Mouse (Mus musculus) lung, postnatal 10 days (tissue): ENCODE results near the gene Amz2.

Experiments used
- DNase-seq: peaks from one replicate; pipeline ENCODE4 v3.0.0; 2021

Gene Amz2

DNA sequence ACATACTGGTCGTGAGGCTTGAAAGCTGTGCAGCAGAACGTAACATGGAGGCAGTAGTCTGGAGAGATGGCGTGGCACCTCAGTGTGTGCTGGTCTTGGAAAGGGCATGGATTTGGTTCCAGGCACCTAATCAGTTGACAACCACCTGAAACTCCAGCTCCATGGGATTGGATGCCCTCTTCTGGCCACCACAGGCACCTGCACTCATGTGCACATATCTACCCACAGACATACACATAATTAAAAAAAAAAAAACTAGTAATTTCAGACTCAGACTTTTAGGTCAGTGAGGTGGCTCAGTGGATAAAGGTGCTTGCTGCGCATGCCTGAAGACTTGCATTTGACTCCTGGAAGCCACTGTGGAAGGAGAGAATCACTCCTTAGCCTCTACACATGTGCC lies 3.5 kb upstream of the Amz2 start:
- no peak for DNase-seq

DNA sequence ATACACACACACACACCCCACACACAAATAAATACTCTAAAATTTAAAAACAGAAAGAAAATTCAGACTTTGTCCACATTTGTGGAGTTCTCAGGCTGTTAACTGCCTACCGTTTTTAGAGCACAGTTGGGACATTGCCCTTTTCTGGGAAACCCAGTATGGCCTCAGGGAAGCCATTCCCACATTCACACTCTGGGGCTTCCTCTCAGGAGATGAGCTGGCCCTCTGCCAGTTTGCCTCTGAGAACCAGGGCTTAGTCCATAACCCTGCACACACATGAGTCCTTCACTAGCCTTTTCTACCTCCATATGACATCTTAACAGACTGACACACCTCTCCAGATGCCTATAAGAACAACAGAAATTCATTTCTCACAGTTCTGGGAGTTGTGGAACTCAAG lies 2.5 kb upstream of the Amz2 start:
- no peak for DNase-seq

DNA sequence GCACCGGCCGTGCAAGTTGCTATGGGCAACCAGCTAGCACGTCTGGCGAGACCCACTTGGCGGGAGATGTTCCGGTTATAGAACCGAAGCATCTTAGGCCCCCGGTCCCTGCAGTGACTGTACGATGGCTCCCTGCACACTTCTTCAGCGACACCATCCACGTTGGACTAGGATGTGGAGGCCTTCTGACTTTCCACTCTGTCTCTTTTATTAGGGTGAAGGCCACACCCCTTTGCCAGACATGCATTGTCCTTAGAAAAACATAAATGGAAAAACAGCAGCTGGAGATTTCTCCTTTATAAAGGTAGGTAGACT lies 483 bp downstream of the Amz2 start:
- DNase-seq = no peak

- no peak for DNase-seq
Observed at GRCm38 (mm10) chr11:109427353-109427752, 1.6 kb downstream of the Amz2 start.

- no peak for DNase-seq
Observed at GRCm38 (mm10) chr11:109434233-109434798, 8.6 kb downstream of the Amz2 start.

DNA sequence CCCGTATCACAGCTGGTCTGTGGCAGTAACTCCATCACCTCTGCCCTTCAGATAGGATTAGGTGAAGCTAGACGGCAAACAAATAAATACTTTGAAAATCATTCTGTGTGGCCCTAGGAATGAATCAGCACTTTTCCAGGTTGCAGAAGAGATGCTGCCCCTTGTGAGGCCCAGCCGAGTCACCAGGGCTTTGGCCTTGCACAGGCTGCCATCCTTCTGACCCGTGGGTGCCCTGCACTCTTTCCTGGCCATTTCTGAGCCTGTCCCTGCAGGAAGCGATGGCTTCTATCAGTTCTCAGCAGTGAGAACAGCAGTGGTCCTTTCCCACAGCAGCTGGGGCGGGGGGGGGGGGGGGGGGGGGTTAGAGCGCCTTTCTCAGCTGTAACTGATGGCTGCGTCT lies 11.1 kb downstream of the Amz2 start:
- DNase-seq = no peak

GRCm38 (mm10) chr11:109439209-109439608 lies 13.5 kb downstream of the Amz2 start:
- peak; percentile 11 for DNase-seq

- peak; percentile 88 for DNase-seq
Observed at GRCm38 (mm10) chr11:109439829-109440340, 14.1 kb downstream of the Amz2 start.

- DNase-seq = no peak
Observed at GRCm38 (mm10) chr11:109440641-109441040, 14.9 kb downstream of the Amz2 start.

DNA sequence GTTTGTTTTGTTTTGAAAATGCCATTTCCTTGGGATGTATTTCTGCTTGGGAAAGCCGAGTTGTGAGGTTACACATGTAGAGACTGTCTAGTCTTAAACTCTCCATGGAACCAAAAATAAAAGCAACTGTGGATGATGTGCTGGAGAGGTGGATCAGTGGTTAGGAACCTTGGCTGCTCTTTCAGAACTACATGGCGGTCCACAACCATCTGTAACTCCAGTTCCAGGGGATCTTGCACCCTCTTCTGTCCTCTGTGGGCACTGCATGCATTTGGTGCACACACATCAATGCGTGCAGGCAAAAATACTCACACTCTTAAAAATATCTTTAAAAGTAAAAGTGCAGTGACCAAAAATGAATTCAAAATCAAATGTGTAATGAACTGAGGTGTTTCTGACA lies 15.4 kb downstream of the Amz2 start:
- peak; percentile 67 for DNase-seq

GRCm38 (mm10) chr11:109442166-109442730 lies 16.5 kb downstream of the Amz2 start:
- DNase-seq = no peak

DNA sequence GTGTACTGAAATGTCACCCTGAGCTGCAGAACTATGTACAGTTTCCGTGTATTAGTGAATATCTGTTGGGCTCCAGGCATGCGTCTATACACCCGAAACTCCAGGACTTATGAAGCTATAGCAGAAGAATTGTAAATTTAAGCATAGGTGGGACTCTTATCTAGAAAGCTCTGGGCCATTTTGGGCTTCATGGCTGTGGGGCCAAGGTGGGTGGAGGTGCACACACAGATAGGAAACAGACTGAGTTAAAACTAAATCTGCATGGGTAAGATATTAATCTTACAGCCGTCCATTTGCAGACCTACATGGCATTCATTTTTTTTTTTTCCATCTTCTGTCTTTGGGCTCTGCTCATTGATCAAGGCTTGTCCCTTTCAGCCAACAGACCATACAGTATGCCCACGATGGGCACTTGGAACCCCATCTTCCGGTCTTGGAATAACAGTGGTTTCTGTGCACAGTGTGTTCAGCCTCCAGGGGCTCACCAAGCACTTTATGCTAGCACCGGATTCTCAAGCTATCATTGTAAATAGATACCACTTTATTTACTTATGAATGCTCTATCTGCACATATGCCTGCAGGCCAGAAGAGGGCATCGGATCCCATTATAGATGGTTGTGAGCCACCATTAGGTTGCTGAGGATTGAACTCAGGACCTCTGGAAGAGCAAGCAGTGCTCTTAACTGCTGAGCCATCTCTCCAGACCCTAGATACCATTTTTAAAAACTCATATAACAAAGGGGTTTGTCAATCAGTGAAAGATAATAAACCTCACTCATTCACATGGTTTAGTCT lies 17.9 kb downstream of the Amz2 start:
- DNase-seq = no peak

DNA sequence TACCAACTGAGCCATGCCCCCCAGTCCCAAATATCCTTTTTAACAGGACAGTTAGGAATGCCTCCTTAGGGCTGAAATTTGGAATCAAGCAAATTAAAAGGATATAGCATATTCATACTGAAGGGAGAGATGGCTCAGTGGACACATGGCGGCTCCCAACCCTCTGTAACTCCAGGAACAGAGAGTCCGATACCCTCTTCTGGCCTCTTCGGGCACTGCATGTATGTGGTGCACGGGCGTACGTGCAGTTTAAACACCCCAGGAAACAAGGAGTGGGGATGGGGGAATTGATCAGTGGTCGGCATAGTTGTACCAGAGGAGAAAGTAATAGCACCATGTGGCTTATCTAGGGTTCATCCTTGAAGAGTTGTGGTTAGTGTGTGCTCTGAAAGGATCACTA lies 18.9 kb downstream of the Amz2 start:
- peak; percentile 67 for DNase-seq

DNA sequence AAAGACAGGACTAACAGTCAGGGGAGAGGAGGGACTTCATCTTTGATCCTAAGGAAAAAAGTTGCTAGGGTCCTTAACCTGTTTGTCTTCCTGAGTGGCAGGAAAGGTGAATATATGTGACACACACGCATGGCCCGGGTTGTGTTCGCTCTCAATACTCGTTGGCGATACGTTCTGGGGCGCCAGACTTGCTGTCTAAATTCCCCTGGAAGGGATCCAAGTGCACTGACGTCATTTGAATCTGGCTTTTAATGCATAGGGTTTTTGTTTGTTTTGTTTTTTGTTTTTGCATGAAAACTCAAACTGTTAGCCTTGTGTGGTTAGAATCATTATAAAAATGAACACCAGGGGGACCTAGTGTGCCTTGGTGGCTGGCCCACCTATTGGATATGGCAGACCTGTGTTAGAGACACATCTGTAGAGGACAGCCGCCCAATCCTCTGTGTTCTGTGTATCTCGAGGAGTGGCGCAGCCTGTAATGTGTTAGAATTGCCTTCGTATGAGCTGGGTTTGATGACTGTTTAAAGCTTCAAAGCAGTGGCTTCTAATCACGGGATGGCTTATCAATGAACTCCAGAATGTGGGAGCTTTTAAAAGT lies 19.8 kb downstream of the Amz2 start:
- peak; percentile 53 for DNase-seq

GRCm38 (mm10) chr11:109451169-109451568 lies 25.4 kb downstream of the Amz2 start:
- no peak for DNase-seq

- no peak for DNase-seq
Observed at GRCm38 (mm10) chr11:109456261-109456660, 30.5 kb downstream of the Amz2 start.

GRCm38 (mm10) chr11:109458165-109458564 lies 32.4 kb downstream of the Amz2 start:
- DNase-seq = no peak

GRCm38 (mm10) chr11:109460586-109460985 lies 34.8 kb downstream of the Amz2 start:
- no peak for DNase-seq

GRCm38 (mm10) chr11:109465068-109465467 lies 39.3 kb downstream of the Amz2 start:
- DNase-seq = no peak

GRCm38 (mm10) chr11:109466987-109467386 lies 41.2 kb downstream of the Amz2 start:
- no peak for DNase-seq

DNA sequence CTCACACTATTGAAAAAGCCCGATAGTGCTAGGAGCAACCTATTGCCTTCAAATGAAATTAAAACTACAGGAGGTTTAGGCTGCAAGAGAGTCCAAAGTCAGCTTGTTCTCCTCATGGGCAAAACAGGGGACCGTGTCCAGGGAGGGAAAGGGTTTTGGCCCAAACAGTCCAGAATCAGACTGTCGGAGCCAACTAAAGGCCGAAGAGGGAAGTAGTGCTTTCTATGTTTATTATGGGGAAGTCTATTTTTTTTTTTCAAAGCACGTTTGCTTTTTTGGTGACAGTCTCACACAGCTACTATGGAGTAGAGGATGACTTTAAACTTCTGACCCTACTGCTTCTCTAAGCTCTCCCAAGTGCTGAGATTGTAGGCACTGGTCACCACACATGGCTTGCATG lies 42.4 kb downstream of the Amz2 start:
- DNase-seq = peak; percentile 32

DNA sequence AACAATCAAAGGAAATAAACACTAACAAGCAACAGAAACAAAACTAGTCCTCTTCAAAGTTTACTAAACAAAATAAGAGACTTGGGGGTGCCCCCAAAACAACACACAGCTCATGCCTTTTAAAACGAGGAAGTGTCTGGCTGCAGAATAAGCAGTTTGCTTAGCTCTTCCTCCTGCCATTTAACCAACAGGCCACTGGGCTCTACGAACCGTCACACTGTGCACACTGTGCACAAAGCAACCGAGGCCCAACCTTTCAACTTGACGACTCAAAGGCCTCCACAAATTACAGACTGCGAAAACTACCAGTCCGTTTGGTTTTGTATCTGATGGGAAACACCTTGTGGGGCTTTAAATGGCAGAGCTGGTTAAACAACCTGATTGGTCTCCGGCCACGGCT lies 44.4 kb downstream of the Amz2 start:
- DNase-seq = no peak

DNA sequence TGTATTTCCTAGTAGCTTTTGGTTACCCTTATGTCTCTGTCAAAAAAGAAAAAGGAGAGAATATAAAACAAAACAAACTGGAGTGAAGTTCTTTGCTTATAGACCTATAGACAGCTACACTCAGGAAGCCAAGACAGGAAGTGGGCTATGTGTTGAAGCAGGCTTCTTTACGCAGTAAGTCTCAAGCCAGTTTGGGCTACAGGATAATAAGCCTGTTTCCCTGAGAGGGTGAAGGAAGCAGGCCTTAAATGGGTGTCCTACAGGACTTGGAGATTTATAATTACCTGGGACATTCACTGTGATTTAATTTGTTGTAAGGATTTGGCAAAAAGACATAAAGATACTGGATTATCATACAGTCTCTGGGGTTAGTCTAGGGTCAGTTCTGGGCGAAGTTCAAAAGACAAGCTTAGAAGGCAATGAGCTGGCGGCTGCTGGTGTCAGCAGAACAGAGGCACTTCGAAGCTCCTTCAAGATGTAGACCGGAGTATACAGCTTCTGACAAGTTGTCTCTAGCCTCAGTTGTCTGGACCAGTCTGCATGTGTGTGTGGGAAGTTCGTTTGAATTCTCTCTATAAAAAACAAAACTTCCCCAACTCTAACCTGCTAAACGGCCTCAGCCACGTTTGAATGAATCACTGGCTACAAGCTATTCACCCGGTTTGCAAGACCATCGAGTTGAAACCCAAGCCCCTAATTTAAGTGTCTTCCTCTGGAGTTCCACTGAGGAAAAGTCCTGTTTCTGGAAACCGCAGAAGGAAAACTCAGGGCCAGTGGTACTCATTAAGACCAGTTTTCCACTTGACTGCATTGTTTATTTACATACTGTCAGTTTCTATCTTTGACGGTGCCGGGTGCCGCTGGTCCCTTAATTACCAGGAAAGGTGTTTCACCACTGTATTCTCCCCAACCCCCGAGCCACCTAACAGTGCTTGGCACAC lies 45.4 kb downstream of the Amz2 start:
- DNase-seq = no peak
